In the genomic region with DNA sequence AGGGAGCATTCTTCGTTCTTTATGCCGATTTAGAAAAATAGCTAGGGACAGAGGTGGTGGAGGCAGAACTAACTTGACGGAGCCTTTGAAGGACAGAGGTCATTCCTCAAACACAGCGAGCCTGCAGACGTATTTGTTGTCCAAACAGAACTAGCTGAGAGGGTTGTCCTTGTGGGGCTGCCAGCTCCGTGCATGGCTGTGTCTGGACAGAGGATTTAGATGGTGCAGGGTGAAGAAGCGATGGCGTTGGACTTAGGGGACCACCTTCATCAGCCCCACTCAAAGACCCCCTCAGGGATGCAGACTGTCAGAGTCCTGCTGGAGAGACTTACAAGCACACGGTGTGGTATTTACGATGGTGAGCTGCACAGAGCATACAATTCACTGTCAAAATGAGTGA, we compare ENCODE assay signal across 13 mouse cellular contexts. TPM values are rescaled to one million over a fixed set of nuclear protein-coding genes. Genes with fewer than 3 reads are reported as not detected.
"Had no signal": no experiment of that assay in that cellular context is flagged by ENCODE, and none has a peak within 500 bp of the region (broad histone marks: within the 10 kb centered on the region; RNA-seq: fewer than 3 reads in every experiment).

No protein-coding gene starts in this region.

- DNase-seq: kidney, adult 18-20 months; kidney, postnatal 10 days; kidney, postnatal 36 days; layer of hippocampus, postnatal 36 days; liver, postnatal 0 days; lung, postnatal 14 days; midbrain, embryonic 14.5 days; thymus, adult 18-20 months; thymus, postnatal 36 days had no signal

- H3K4me2 ChIP-seq: midbrain, embryonic 11.5 days had no signal

- H3K9ac ChIP-seq: liver, embryonic 14.5 days; liver, postnatal 0 days had no signal

- ATAC-seq: liver, postnatal 0 days had no signal

- H3K27ac ChIP-seq: left cerebral cortex, adult 2 months; liver, embryonic 14.5 days had no signal

- H3K4me3 ChIP-seq: left cerebral cortex, adult 2 months had no signal

RNA-seq across cellular contexts. Expression of gene Wasf3, which starts 55.8 kb away (rescaled TPM):
- total RNA-seq: megakaryocyte-erythroid progenitor cell, adult 5-6 weeks had no signal
- polyA plus RNA-seq: liver, postnatal 0 days had no signal
